Mouse (Mus musculus) stomach, postnatal 0 days (tissue): Measurements from ENCODE around the gene Eif2s1. TPM values are rescaled to one million over a fixed set of nuclear protein-coding genes. Genes with fewer than 3 reads are reported as not detected.

Experiments used
- ATAC-seq: fragments of 200-750 bp; cut with Nextera tagmentation; 2 replicates; pipeline ENCODE4 v1.8.0; 2017; ENCODE audit not compliant: low FRiP score, low TSS enrichment
- DNase-seq: peaks from one replicate; pipeline ENCODE4 v3.0.0-alpha.2; 2016; ENCODE audit warnings: low spot score
- H3K27ac ChIP-seq: fragments of 300-500 bp; sonication (generic); replicated peaks from 2 replicates; pipeline ENCODE4 v1.5.1; 2014; ENCODE audit warnings: mild to moderate bottlenecking, control low read depth
- H3K27me3 ChIP-seq: fragments of 300-500 bp; sonication (generic); 2 replicates; pipeline ENCODE4 v1.6.1; 2014; ENCODE audit warnings: low read length; ENCODE audit not compliant: control insufficient read depth, insufficient read depth
- H3K36me3 ChIP-seq: fragments of 300-500 bp; sonication (generic); 2 replicates; pipeline ENCODE4 v1.6.1; 2014; ENCODE audit warnings: low read length, mixed read lengths; ENCODE audit not compliant: control insufficient read depth, insufficient read depth
- H3K4me1 ChIP-seq: fragments of 300-500 bp; sonication (generic); replicated peaks from 2 replicates; pipeline ENCODE4 v1.6.1; 2014; ENCODE audit warnings: antibody characterized with exemption; ENCODE audit not compliant: control insufficient read depth, insufficient read depth
- H3K4me2 ChIP-seq: fragments of 300-500 bp; sonication (generic); replicated peaks from 2 replicates; pipeline ENCODE4 v1.6.1; 2014; ENCODE audit warnings: low read depth, mild to moderate bottlenecking, control low read depth, moderate library complexity
- H3K4me3 ChIP-seq: fragments of 300-500 bp; sonication (generic); 2 replicates; pipeline ENCODE4 v1.5.1; 2014; ENCODE audit warnings: low read depth, low read length, control low read depth
- H3K9ac ChIP-seq: fragments of 300-500 bp; sonication (generic); 2 replicates; pipeline ENCODE4 v1.6.1; 2014; ENCODE audit warnings: mild to moderate bottlenecking, low read length, control low read depth, mixed read lengths
- H3K9me3 ChIP-seq: fragments of 300-500 bp; sonication (generic); 2 replicates; pipeline ENCODE4 v1.6.1; 2016; ENCODE audit warnings: low read length; ENCODE audit not compliant: control insufficient read depth
- CTCF ChIP-seq: IDR thresholded peaks from 2 replicates; pipeline ENCODE4 v1.5.1; 2016; ENCODE audit warnings: antibody characterized with exemption, low read depth, mild to moderate bottlenecking, moderate library complexity
- EP300 ChIP-seq: optimal IDR thresholded peaks from 2 replicates; pipeline ENCODE3; 2016; ENCODE audit warnings: antibody characterized with exemption
- WGBS: fragments of 180-500 bp; shearing (Covaris S2); extraction: QIAGEN DNeasy Blood & Tissue Kit; methylation state at CpG from one replicate; pipeline ENCODE4 v1.1.7; 2014; 5-methylcytosine and 5-hydroxymethylcytosine counted together
- polyA plus RNA-seq: library from polyadenylated mRNA; unstranded; fragments of >200 nt; fragmentation: Nextera tagmentation; extraction: Ambion mirVana; gene quantifications from 2 replicates; pipeline ENCODE4 v1.2.1, GENCODE M21; 2015

Eif2s1 gene
- polyA plus RNA-seq, 1 experiment from 2014 or later, result 132 TPM

DNA sequence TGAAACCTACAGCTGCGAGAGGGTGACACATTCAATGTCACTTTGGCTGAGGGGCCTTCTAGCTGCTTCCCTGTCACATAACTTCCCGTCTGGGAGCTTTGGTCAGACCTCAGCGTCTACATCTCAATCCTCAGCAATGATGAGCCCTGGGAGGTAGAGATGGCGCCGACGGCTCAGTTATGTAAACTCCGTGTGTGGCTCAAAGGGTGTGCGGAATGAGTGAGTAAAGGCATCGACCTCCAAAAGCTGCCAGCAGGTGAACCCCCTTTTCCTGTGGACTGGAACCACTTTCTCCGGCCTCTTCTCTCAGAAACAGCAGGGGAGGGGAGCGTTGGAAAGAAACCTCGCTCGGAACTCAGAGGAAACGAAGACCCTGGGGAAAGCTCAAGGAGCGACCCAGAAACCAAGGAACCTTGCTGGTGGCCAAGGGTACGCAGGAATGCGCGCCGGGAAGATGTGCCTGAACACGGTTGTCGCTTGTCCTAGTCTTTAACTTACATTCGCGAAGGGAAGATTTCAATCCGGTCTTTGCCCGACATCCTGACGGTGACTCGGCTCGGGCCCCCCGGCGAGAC lies 611 bp upstream of the Eif2s1 start:
- Histone ChIP-seq H3K27ac (peak overlapping the region; percentile 86), H3K4me3 (peak overlapping the region; percentile 73), H3K36me3 (no peaks in the 10 kb centered on the region), H3K4me1 (0 out of 2 replicates have a peak, but pooled peaks cover 2% of the 10 kb centered on the region), H3K4me2 (peak overlapping the region; percentile 77), H3K9me3 (no peaks in the 10 kb centered on the region), H3K9ac (peak overlapping the region; percentile 86), H3K27me3 (no peaks in the 10 kb centered on the region)
- ATAC-seq, result peak; percentile 15; the same call in 1 of the 2 replicates
- no peak for DNase-seq
- 1% methylated on average over 30 of the region's 30 CpGs for WGBS
- no peak for TF ChIP-seq EP300
- TF ChIP-seq CTCF, result no peak; the same call in 1 of the 2 replicates

DNA sequence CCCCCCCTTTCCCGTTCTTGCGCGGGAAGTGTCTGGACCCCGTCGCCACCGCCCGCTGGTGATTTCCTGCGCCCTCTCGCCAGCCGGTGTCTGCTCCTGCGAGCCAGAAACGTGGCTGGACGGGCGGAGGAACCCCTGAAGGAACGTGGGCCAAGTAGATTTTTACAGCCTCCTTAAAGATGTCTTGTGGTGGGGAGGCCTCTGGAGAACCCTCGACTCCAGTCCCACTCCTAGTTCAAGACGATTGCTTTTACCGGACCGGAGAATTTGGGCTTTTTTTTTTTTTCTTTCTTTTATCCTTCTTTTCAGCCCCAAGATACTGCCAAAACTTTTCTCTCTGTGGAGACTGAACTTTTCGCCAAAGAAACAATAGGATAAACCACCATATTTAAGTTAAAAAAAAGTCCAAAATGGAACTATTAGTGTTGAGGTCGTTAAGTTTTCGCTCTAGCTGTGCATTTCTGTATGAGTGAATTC lies 673 bp downstream of the Eif2s1 start:
- H3K4me3 ChIP-seq, result peak overlapping the region; percentile 75
- H3K36me3 ChIP-seq, result no peaks in the 10 kb centered on the region
- under 1% methylated on average over 22 of the region's 22 CpGs for WGBS
- peak overlapping the region; percentile 91 for H3K27ac ChIP-seq
- ATAC-seq (no peak), DNase-seq (no peak)
- no peaks in the 10 kb centered on the region for H3K27me3 ChIP-seq
- H3K4me2 ChIP-seq, result peak overlapping the region; percentile 59
- no peaks in the 10 kb centered on the region for H3K9me3 ChIP-seq
- peak overlapping the region; percentile 88 for H3K9ac ChIP-seq
- no peak for TF ChIP-seq EP300
- 0 out of 2 replicates have a peak, but pooled peaks cover 2% of the 10 kb centered on the region for H3K4me1 ChIP-seq

DNA sequence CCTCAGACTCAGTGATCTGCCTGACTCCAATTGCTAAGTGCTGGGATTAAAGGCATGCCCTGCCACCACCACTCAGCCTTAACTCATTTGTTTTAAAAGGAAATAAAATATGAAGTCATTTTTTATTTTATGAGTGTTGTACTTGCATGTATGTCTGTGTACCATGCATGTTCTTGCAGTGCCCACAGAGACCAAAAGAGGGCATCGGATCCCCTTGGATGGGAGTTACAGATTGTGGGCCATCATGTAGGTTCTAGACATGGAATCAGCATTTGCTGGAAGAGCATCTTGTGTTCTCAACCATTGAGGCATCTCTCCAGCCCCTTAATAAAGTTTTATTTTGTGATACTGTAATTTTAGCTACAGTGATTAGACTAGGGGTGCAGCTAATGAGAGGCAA lies 3.8 kb downstream of the Eif2s1 start:
- Histone ChIP-seq H3K36me3 (no peaks in the 10 kb centered on the region), H3K9ac (no peak overlapping the region), H3K27ac (no peak overlapping the region), H3K4me3 (no peak overlapping the region), H3K4me2 (no peak overlapping the region), H3K9me3 (no peaks in the 10 kb centered on the region), H3K4me1 (0 out of 2 replicates have a peak, but pooled peaks cover 2% of the 10 kb centered on the region), H3K27me3 (no peaks in the 10 kb centered on the region)
- ATAC-seq (no peak), DNase-seq (peak; percentile 61)
- 96% methylated on average over 1 of the region's 1 CpGs for WGBS
- TF ChIP-seq EP300 (no peak), CTCF (peak; percentile 67)

DNA sequence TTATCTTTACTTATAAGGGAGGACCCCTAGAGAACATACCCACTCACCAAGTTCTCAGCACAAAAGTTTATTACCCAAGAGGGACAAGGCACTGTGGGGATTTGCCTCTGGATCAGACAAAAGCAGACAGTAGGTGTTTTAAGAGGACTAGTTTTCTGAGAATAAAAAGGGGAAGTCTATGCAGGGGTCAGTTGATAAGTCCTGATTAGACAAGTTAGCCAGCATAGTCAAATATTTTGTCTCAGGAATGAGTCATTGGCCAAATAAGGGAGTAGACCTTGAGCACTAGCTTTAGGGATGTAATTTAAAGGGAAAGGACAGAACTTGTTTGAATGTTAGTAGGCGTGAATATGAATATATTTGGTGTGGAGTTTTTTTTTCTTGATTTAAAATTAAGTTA lies 6.5 kb downstream of the Eif2s1 start:
- Histone ChIP-seq H3K9ac (no peak overlapping the region), H3K27me3 (no peaks in the 10 kb centered on the region), H3K4me1 (no peaks in the 10 kb centered on the region), H3K9me3 (no peaks in the 10 kb centered on the region), H3K36me3 (0 out of 2 replicates have a peak, but pooled peaks cover 2% of the 10 kb centered on the region), H3K4me2 (no peak overlapping the region), H3K4me3 (no peak overlapping the region), H3K27ac (no peak overlapping the region)
- 49% methylated on average over 1 of the region's 1 CpGs for WGBS
- ATAC-seq, result peak; percentile 85
- TF ChIP-seq CTCF (no peak), EP300 (no peak)
- no peak for DNase-seq

DNA sequence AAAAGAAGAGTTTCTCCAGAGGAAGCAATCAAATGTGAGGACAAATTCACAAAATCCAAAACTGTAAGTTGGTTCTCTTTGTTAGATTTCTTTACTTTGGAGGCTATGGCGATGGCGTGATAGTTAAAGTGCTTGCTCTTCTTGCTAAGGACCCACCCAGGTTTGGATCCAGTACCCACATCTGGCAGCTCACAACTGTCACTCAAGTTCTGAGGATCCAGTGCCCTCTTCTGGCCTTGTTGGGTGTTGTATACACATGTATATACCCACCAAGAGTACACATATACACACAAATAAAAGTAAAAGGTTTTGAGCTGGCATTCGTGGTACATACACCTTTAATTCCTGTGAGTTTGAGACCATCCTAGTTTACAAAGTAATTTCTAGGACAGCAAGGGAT lies 13.0 kb downstream of the Eif2s1 start:
- Histone ChIP-seq H3K9ac (no peak overlapping the region), H3K9me3 (no peaks in the 10 kb centered on the region), H3K4me2 (no peak overlapping the region), H3K27me3 (no peaks in the 10 kb centered on the region), H3K27ac (no peak overlapping the region), H3K4me3 (no peak overlapping the region), H3K36me3 (peaks cover 17% of the 10 kb centered on the region; the same call in 1 of the 2 replicates), H3K4me1 (no peaks in the 10 kb centered on the region)
- TF ChIP-seq EP300, result no peak
- TF ChIP-seq CTCF, result peak; percentile 32
- no peak for DNase-seq
- 95% methylated on average over 3 of the region's 3 CpGs for WGBS
- no peak for ATAC-seq

DNA sequence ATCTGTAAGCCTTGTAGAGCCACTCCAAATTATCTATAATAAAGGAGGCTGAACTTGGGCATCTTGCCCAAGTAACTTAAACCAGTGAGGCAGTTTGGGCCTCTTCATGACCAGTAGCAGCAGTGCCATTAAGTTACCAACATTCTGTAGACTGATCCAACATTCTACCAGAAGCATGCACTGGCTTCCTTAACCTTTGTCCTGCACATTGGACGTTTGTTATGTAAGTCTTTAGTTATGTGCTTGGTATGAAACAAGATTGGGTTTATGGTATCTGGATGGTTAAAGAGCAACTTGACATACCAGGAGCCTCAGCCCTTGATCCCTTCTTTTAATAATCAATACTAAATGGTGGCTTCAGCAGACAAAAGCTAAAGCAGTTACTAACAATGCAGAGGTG lies 28.4 kb downstream of the Eif2s1 start:
- DNase-seq, result no peak

More for the DNA sequence above, 28.4 kb downstream of the Eif2s1 start:
- ATAC-seq, result no peak
- no peak overlapping the region for H3K9ac ChIP-seq
- no peaks in the 10 kb centered on the region for H3K4me1 ChIP-seq
- TF ChIP-seq CTCF, result no peak
- no peak for TF ChIP-seq EP300
- H3K4me2 ChIP-seq, result no peak overlapping the region
- H3K36me3 ChIP-seq, result no peaks in the 10 kb centered on the region; the same call in 1 of the 2 replicates
- no peak overlapping the region for H3K27ac ChIP-seq
- no peaks in the 10 kb centered on the region for H3K27me3 ChIP-seq
- WGBS, result 42% methylated on average over 1 of the region's 1 CpGs
- no peaks in the 10 kb centered on the region for H3K9me3 ChIP-seq
- H3K4me3 ChIP-seq, result no peak overlapping the region
